Mouse (Mus musculus) forebrain, embryonic 15.5 days (tissue): Measurements from ENCODE around the gene 4933407L21Rik. TPM values are rescaled to one million over a fixed set of nuclear protein-coding genes. Genes with fewer than 3 reads are reported as not detected.

Source experiments
- ATAC-seq: fragments of 200-750 bp; cut with Nextera tagmentation; replicated peaks from 2 replicates; pipeline ENCODE4 v1.8.0; 2017; ENCODE audit warnings: mild to moderate bottlenecking, moderate TSS enrichment, moderate library complexity
- H3K27ac ChIP-seq: fragments of 300-500 bp; sonication (generic); replicated peaks from 2 replicates; pipeline ENCODE4 v1.5.1; 2015; ENCODE audit warnings: mild to moderate bottlenecking, inconsistent platforms
- H3K27me3 ChIP-seq: fragments of 300-500 bp; sonication (generic); 2 replicates; pipeline ENCODE4 v1.6.1; 2015; ENCODE audit warnings: inconsistent platforms
- H3K36me3 ChIP-seq: fragments of 300-500 bp; sonication (generic); 2 replicates; pipeline ENCODE4 v1.6.1; 2015; ENCODE audit warnings: mild to moderate bottlenecking, inconsistent platforms
- H3K4me1 ChIP-seq: fragments of 300-500 bp; sonication (generic); 2 replicates; pipeline ENCODE4 v1.6.1; 2015; ENCODE audit warnings: inconsistent platforms
- H3K4me2 ChIP-seq: fragments of 300-500 bp; sonication (generic); replicated peaks from 2 replicates; pipeline ENCODE4 v1.6.1; 2015; ENCODE audit warnings: mild to moderate bottlenecking, inconsistent platforms
- H3K4me3 ChIP-seq: fragments of 300-500 bp; sonication (generic); 2 replicates; pipeline ENCODE4 v1.5.1; 2015; ENCODE audit warnings: mild to moderate bottlenecking, inconsistent platforms
- H3K9ac ChIP-seq: fragments of 300-500 bp; sonication (generic); replicated peaks from 2 replicates; pipeline ENCODE4 v1.6.1; 2015; ENCODE audit warnings: mild to moderate bottlenecking, inconsistent platforms
- H3K9me3 ChIP-seq: fragments of 300-500 bp; sonication (generic); 2 replicates; pipeline ENCODE4 v1.6.1; 2016; ENCODE audit warnings: inconsistent platforms
- WGBS: fragments of 180-500 bp; shearing (Covaris S2); methylation state at CpG from one replicate; pipeline ENCODE4 v1.1.7; 2015; ENCODE audit warnings: mixed read lengths; 5-methylcytosine and 5-hydroxymethylcytosine counted together
- polyA plus RNA-seq: library from polyadenylated mRNA; unstranded; fragments of >200 nt; fragmentation: Nextera tagmentation; extraction: Ambion mirVana; gene quantifications from 2 replicates; pipeline ENCODE4 v1.2.1, GENCODE M21; 2015

Gene 4933407L21Rik
- polyA plus RNA-seq, result 4.4 and 4.6 TPM in 2 replicates

DNA sequence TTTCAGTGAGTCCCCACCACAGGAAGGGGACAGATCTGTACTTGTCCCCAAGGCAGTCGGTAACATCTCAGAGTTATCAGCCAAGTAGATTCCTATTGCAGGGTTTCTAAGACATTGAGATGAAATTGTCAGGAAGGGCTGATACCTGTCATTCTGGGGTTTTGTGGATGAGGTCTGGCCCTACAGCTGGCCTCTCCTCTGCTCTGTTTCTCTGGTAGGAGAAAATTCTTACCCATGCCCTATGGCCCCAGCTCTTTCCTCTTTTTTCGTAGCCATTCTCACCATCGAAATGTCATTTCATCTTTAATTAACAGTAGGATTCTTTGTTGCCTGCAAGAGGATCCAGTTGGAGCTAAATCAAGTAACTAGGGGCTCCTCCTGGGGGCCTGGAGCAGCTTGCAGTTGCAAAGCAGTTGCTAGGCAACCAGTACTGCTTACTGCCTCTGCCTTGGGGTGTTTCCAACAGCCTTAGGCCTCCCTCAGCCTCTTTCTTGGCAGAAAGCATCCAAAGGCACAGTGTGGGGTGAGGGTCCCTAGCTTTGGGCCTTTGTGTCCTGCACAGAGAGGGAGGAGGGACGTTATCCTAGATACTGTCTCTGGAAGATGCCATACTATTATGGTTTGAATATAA, at the start of gene 4933407L21Rik:
TSS of gene 4933407L21Rik (plus strand) at position 427 of the 631 bp plus-strand sequence.
- Histone ChIP-seq H3K4me3 (no peak within 1 kb of the TSS), H3K27ac (peak within 1 kb of the TSS; percentile 89), H3K9ac (no peak within 1 kb of the TSS), H3K36me3 (no peaks in the 10 kb centered on the region), H3K4me1 (peaks cover 40% of the 10 kb centered on the region), H3K4me2 (no peak within 1 kb of the TSS), H3K9me3 (no peaks in the 10 kb centered on the region), H3K27me3 (no peaks in the 10 kb centered on the region)
- WGBS, result 8% methylated on average over 4 of the region's 4 CpGs
- ATAC-seq, result peak; percentile 93

DNA sequence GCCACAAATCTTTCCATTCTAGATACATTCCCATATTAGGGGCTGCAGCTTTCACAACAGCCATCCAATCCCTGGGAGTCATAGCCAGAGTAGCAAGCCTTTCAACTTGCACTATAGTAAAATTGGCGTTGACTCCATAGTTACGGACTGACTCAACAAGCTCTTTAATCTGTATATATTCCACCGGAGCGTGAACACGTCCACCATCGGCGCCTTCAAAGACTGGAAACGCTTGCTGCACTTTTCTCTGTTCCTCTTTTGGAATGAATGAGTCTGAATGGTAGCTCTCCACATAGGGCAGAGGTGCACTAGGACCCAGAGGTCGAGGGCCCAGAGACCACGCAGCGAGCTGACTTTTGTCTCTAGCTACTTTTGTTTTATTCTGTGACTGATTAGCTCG, 46.3 kb upstream of the 4933407L21Rik start:
- 91% methylated on average over 12 of the region's 12 CpGs for WGBS
- no peak overlapping the region for H3K9ac ChIP-seq
- no peaks in the 10 kb centered on the region for H3K4me1 ChIP-seq

DNA sequence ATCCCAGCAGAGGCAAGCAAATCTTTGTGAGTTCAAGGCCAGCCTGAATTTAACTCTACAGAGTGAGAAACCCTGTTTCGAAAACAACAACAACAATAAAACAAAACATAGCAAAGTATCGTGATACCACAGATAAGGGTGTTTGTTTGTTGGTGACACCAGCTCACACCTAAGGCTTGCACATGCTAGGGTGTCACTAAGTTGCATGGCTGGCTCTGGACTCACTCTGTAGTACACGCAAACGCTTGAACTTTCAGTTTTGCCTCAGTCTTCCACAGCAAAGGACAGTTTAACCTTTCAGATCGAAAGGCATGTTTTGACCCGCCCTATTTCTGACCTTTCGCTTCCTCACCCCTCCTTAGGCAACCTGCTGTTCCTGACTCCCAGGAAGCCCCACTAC, 41.1 kb upstream of the 4933407L21Rik start:
- Histone ChIP-seq H3K27ac (no peak overlapping the region), H3K4me1 (no peaks in the 10 kb centered on the region), H3K4me2 (no peak overlapping the region), H3K36me3 (no peaks in the 10 kb centered on the region), H3K9me3 (no peaks in the 10 kb centered on the region), H3K9ac (no peak overlapping the region), H3K4me3 (no peak overlapping the region), H3K27me3 (no peaks in the 10 kb centered on the region)
- ATAC-seq, result no peak
- 88% methylated on average over 7 of the region's 7 CpGs for WGBS

More for the DNA sequence above, 46.3 kb upstream of the 4933407L21Rik start:
- H3K9me3 ChIP-seq, result peaks cover 3% of the 10 kb centered on the region; the same call in 1 of the 2 replicates
- no peak overlapping the region for H3K27ac ChIP-seq
- no peak for ATAC-seq
- no peaks in the 10 kb centered on the region for H3K27me3 ChIP-seq
- no peak overlapping the region for H3K4me3 ChIP-seq
- H3K4me2 ChIP-seq, result no peak overlapping the region
- H3K36me3 ChIP-seq, result no peaks in the 10 kb centered on the region

DNA sequence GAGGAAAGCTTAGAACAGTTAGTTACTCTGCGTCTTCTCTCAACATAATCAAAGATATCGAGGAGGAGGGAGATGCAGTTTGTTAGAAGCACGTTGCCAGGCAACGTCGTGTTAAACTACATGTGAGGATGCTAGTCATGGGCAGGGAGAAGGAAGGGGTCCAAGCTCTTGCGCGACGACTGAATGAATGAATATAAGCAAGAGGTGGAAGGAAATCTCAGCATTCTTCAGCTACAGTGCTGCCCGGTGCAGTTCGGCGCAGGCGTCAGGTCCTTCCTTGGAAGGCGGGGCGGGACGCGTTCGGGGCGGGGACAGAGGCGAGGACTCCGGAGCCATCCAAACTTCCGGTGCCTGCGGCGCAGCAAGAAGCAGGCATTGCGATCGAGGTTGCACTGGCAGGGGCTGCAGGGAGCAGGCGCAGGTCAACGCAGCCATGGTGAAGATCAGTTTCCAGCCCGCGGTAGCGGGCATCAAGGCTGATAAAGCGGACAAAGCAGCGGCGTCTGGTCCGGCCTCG, 34.0 kb upstream of the 4933407L21Rik start, which contains the start of gene Itm2c:
TSS of gene Itm2c (plus strand) at position 51 of the 517 bp plus-strand sequence.
- under 1% methylated on average over 35 of the region's 35 CpGs for WGBS

GRCm38 (mm10) chr1:85894748-85895360, 33.4 kb upstream of the 4933407L21Rik start:
- H3K4me3 ChIP-seq, result peak overlapping the region; percentile 86
- peak overlapping the region; percentile 84 for H3K4me2 ChIP-seq
- H3K36me3 ChIP-seq, result no peaks in the 10 kb centered on the region
- H3K9ac ChIP-seq, result peak overlapping the region; percentile 80
- ATAC-seq, result peak; percentile 41
- H3K4me1 ChIP-seq, result peaks cover 54% of the 10 kb centered on the region
- H3K27ac ChIP-seq, result peak overlapping the region; percentile 87
- H3K27me3 ChIP-seq, result no peaks in the 10 kb centered on the region
- 1% methylated on average over 30 of the region's 30 CpGs for WGBS
- H3K9me3 ChIP-seq, result no peaks in the 10 kb centered on the region

More for the DNA sequence above, 34.0 kb upstream of the 4933407L21Rik start, which contains the start of gene Itm2c:
- Histone ChIP-seq H3K4me3 (peak within 1 kb of the TSS; percentile 86), H3K27me3 (no peaks in the 10 kb centered on the region), H3K9ac (peak within 1 kb of the TSS; percentile 80), H3K9me3 (no peaks in the 10 kb centered on the region), H3K4me1 (peaks cover 49% of the 10 kb centered on the region), H3K4me2 (peak within 1 kb of the TSS; percentile 84), H3K36me3 (no peaks in the 10 kb centered on the region), H3K27ac (peak within 1 kb of the TSS; percentile 87)
- ATAC-seq, result peak; percentile 90

DNA sequence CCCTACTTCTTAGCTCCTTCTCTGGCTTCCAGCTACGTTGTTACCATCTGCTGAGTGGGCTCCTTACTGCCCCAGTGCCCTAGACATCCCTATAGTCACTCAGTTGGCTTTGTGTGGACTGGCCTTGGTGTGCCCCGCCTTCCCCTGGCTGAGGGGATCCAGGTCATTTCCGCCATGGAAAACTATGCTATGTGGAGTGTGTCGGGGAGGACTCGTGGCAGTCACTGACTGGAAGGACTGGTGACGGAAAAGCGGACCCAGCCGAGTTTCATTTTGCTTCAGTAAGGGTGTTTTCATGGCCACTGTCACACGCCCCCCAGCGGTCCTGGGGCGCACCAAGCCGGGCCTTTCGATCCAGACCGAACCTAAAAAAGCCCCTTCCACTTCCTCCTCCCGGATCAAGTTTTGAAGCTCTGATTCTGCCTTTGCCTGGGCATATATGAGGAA, 32.9 kb upstream of the 4933407L21Rik start:
- H3K9me3 ChIP-seq, result no peaks in the 10 kb centered on the region
- ATAC-seq, result peak; percentile 30
- peaks cover 59% of the 10 kb centered on the region for H3K4me1 ChIP-seq
- H3K4me2 ChIP-seq, result peak overlapping the region; percentile 84
- peak overlapping the region; percentile 86 for H3K4me3 ChIP-seq
- peak overlapping the region; percentile 80 for H3K9ac ChIP-seq
- H3K27ac ChIP-seq, result peak overlapping the region; percentile 87
- no peaks in the 10 kb centered on the region for H3K27me3 ChIP-seq
- no peaks in the 10 kb centered on the region for H3K36me3 ChIP-seq
- WGBS, result 3% methylated on average over 15 of the region's 15 CpGs

DNA sequence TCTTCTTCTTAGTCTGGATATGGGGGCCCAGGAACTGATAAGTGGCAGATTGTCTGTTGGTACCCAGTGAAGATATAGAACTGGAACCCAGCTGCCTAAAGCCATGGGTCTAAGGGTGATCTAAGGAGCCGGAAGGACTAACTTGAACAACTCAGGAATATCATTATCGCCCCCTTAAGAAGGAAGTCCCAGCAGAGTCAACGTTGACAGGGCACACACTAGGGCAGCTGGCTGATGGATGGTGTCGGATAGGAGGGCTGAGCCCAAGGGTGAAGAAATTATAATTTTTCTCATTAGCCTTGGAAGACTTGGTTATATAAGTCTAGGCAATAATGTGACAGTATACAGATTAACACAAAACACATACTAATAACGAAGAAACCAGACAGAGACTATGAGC, 32.2 kb upstream of the 4933407L21Rik start:
- Histone ChIP-seq H3K9me3 (no peaks in the 10 kb centered on the region), H3K36me3 (no peaks in the 10 kb centered on the region), H3K4me2 (peak overlapping the region; percentile 84), H3K27ac (peak overlapping the region; percentile 88), H3K4me3 (peak overlapping the region; percentile 86), H3K27me3 (no peaks in the 10 kb centered on the region), H3K9ac (peak overlapping the region; percentile 80), H3K4me1 (peaks cover 66% of the 10 kb centered on the region)
- ATAC-seq, result no peak
- WGBS, result 66% methylated on average over 5 of the region's 5 CpGs

- Histone ChIP-seq H3K27ac (peak overlapping the region; percentile 88), H3K4me3 (peak overlapping the region; percentile 86), H3K36me3 (no peaks in the 10 kb centered on the region), H3K4me1 (peaks cover 76% of the 10 kb centered on the region), H3K9me3 (no peaks in the 10 kb centered on the region), H3K4me2 (peak overlapping the region; percentile 84), H3K9ac (0 out of 2 replicates have a peak overlapping the region, but pooled peaks have one; percentile 24), H3K27me3 (no peaks in the 10 kb centered on the region)
- ATAC-seq, result no peak
- WGBS, result 62% methylated on average over 12 of the region's 12 CpGs
These were observed 31.2 kb upstream of the 4933407L21Rik start for GRCm38 (mm10) chr1:85896781-85897700.

DNA sequence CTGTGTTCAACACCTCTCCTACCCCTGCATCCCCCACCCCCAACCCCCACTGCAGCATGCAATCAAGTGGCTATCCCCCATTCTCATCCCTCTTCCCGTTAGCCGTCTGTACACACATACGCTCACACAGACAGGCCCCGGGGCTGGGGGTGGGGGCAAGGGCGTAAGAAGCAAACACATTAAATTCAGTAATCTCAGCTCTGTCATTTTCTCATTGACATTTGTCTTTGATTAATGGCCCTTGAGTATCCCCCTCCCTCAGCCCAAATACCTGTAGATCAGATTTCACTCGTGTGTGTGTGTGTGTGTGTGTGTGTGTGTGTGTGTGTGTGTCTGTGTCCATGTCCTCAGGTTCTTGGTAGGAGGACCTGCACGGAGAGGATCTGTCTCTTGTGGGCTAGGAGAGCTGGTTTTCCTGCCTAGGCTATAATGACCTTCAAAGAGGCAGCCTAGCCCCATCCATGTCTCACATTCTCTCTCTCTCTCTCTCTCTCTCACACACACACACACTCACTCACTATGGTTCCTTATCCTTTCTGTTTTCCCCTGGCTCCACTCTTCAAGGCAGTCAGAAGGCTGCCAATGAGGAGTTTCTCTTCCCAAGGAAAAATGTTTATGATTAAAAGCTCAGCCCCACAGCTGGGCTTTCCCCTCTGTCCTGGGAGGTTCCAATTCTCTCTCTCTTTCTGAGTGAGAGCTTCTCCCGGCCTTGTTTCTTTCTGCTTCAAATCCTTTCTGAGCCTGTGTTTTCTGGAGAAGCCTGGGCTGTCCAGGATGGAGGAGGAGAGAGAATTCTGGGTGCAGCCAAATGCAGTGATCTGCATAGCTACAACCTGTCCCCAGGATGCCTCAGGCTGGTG, 30.2 kb upstream of the 4933407L21Rik start:
- H3K36me3 ChIP-seq, result no peaks in the 10 kb centered on the region
- H3K9ac ChIP-seq, result peak overlapping the region; percentile 39
- no peaks in the 10 kb centered on the region for H3K9me3 ChIP-seq
- H3K27me3 ChIP-seq, result no peaks in the 10 kb centered on the region
- H3K27ac ChIP-seq, result peak overlapping the region; percentile 88
- WGBS, result 16% methylated on average over 8 of the region's 8 CpGs
- H3K4me3 ChIP-seq, result peak overlapping the region; percentile 2; the same call in 1 of the 2 replicates
- no peak for ATAC-seq
- peak overlapping the region; percentile 84 for H3K4me2 ChIP-seq
- peaks cover 83% of the 10 kb centered on the region for H3K4me1 ChIP-seq

GRCm38 (mm10) chr1:85898761-85899387, 29.4 kb upstream of the 4933407L21Rik start:
- 12% methylated on average over 12 of the region's 12 CpGs for WGBS
- peaks cover 80% of the 10 kb centered on the region for H3K4me1 ChIP-seq
- peak overlapping the region; percentile 84 for H3K4me2 ChIP-seq
- H3K27me3 ChIP-seq, result no peaks in the 10 kb centered on the region
- H3K4me3 ChIP-seq, result peak overlapping the region; percentile 2; the same call in 1 of the 2 replicates
- peak overlapping the region; percentile 39 for H3K9ac ChIP-seq
- peak overlapping the region; percentile 88 for H3K27ac ChIP-seq
- no peak for ATAC-seq
- peaks cover 1% of the 10 kb centered on the region; the same call in 1 of the 2 replicates for H3K36me3 ChIP-seq
- H3K9me3 ChIP-seq, result no peaks in the 10 kb centered on the region
